Mouse (Mus musculus): ENCODE measurements around the gene Sdk1. TPM values are rescaled to one million over a fixed set of nuclear protein-coding genes. Genes with fewer than 3 reads are reported as not detected.

Gene Sdk1
- total and polyA plus RNA-seq, 2 experiments: 0.18 to 0.27 TPM

DNA sequence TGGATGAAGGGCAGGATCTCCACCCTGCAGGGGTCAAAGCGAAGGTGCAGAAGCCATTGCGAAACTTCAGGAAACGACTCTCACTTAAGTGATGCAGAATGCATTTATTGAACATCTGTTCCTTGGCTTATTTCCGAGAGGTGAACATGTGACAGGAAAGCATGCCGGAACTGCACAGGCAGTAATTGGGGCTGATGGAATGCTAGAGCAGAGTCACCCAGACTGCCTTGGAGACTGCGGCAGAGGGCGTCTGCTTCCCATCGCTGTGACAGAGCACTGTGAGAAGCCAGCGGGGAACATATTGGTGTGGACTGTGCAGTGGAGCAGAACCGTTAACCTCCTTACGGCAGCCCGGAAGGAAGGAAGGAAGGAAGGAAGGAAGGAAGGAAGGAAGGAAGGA lies 783.2 kb downstream of the Sdk1 start:
- Histone ChIP-seq H3K4me1 (ENCODE audit: control insufficient read depth, insufficient read depth, low read length) (no peaks in the 10 kb centered on the region), H3K79me2 (ENCODE audit: control insufficient read depth, insufficient read depth, low read length) (no peaks in the 10 kb centered on the region), H3K36me3 (ENCODE audit: control insufficient read depth, insufficient read depth, low read length) (no peaks in the 10 kb centered on the region), H3K27ac (replicated peaks; ENCODE audit: insufficient read depth, low read depth, low read length) (no peak overlapping the region), H3K27me3 (ENCODE audit: control insufficient read depth, insufficient read depth, low read length) (no peaks in the 10 kb centered on the region), H3K9ac (ENCODE audit: low read depth, low read length) (no peak overlapping the region), H3K4me3 (ENCODE audit: insufficient read depth, low read depth, low read length) (no peak overlapping the region)
- TF ChIP-seq CTCF (IDR thresholded peaks at IDR 0.05; ENCODE audit: low read depth, low read length): no peak
- no peak for TF ChIP-seq POLR2A (IDR thresholded peaks at IDR 0.05; ENCODE audit: extremely low read depth, insufficient read depth, low read length)
- 78% methylated on average over 12 of the region's 12 CpGs for WGBS
- no peak for DNase-seq (ENCODE audit: extremely low read depth, low read depth, low spot score)

DNA sequence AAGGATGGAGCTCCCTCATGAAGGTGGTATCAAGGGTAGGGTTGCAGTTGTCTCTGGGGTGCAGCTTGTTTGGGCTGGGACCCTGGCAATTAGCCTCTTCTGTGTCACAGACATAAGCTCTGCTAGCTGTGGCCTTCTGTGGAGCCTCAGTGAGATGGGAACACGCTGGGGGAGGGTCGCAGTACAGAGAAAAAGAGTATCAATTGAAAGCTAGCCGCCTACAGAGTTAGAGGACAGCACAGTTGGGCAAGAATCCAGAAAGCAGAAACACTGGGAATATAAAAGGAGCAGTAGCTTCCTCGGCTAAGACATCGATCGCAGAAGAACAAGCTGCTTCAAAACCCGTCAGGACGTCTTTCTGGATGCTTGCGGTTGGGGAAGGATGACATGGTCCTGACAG lies 795.2 kb downstream of the Sdk1 start:
- Histone ChIP-seq H3K27me3 (ENCODE audit: control insufficient read depth, insufficient read depth, low read length) (no peaks in the 10 kb centered on the region), H3K36me3 (ENCODE audit: control insufficient read depth, insufficient read depth, low read length) (no peaks in the 10 kb centered on the region), H3K27ac (replicated peaks; ENCODE audit: insufficient read depth, low read depth, low read length) (no peak overlapping the region), H3K9ac (ENCODE audit: low read depth, low read length) (no peak overlapping the region), H3K4me1 (ENCODE audit: control insufficient read depth, insufficient read depth, low read length) (no peaks in the 10 kb centered on the region), H3K4me3 (ENCODE audit: insufficient read depth, low read depth, low read length) (no peak overlapping the region), H3K79me2 (ENCODE audit: control insufficient read depth, insufficient read depth, low read length) (no peaks in the 10 kb centered on the region)
- no peak for TF ChIP-seq POLR2A (IDR thresholded peaks at IDR 0.05; ENCODE audit: extremely low read depth, insufficient read depth, low read length)
- no peak for TF ChIP-seq CTCF (IDR thresholded peaks at IDR 0.05; ENCODE audit: low read depth, low read length)
- 88% methylated on average over 9 of the region's 9 CpGs for WGBS
- DNase-seq (ENCODE audit: extremely low read depth, low read depth, low spot score): no peak

DNA sequence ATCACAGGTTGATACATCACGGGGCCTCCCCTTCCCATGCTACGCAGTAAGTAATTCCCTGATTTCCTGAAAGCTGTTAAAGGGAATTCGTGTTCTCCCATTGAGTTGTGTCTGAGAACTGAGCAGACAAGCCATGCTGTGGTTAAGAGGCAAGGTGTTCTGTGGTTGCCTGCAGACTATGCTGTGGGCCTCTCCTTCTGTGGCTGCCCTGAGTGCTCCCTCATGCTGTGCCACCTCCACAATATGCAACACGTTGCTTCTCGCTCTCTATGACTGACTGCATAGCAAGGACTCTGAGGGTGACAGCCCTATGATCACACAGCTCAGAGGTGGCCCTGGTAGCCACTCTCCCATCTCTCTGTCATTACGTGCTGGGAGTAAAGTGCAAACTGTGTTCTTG lies 797.9 kb downstream of the Sdk1 start:
- Histone ChIP-seq H3K4me1 (ENCODE audit: control insufficient read depth, insufficient read depth, low read length) (no peaks in the 10 kb centered on the region), H3K36me3 (ENCODE audit: control insufficient read depth, insufficient read depth, low read length) (no peaks in the 10 kb centered on the region), H3K9ac (ENCODE audit: low read depth, low read length) (no peak overlapping the region), H3K79me2 (ENCODE audit: control insufficient read depth, insufficient read depth, low read length) (no peaks in the 10 kb centered on the region), H3K4me3 (ENCODE audit: insufficient read depth, low read depth, low read length) (no peak overlapping the region), H3K27me3 (ENCODE audit: control insufficient read depth, insufficient read depth, low read length) (no peaks in the 10 kb centered on the region), H3K27ac (replicated peaks; ENCODE audit: insufficient read depth, low read depth, low read length) (no peak overlapping the region)
- WGBS: 93% methylated on average over 6 of the region's 6 CpGs
- no peak for TF ChIP-seq POLR2A (IDR thresholded peaks at IDR 0.05; ENCODE audit: extremely low read depth, insufficient read depth, low read length)
- TF ChIP-seq CTCF (IDR thresholded peaks at IDR 0.05; ENCODE audit: low read depth, low read length): no peak
- no peak for DNase-seq (ENCODE audit: extremely low read depth, low read depth, low spot score)

GRCm38 (mm10) chr5:142039891-142040530 lies 798.7 kb downstream of the Sdk1 start:
- DNase-seq (ENCODE audit: extremely low read depth, low read depth, low spot score): no peak
- no peak for TF ChIP-seq CTCF (IDR thresholded peaks at IDR 0.05; ENCODE audit: low read depth, low read length)
- TF ChIP-seq POLR2A (IDR thresholded peaks at IDR 0.05; ENCODE audit: extremely low read depth, insufficient read depth, low read length): no peak
- WGBS: 87% methylated on average over 4 of the region's 4 CpGs

GRCm38 (mm10) chr5:142041226-142041802 lies 800.0 kb downstream of the Sdk1 start:
- Histone ChIP-seq H3K79me2 (ENCODE audit: control insufficient read depth, insufficient read depth, low read length) (no peaks in the 10 kb centered on the region), H3K4me3 (ENCODE audit: insufficient read depth, low read depth, low read length) (no peak overlapping the region), H3K4me1 (ENCODE audit: control insufficient read depth, insufficient read depth, low read length) (no peaks in the 10 kb centered on the region), H3K36me3 (ENCODE audit: control insufficient read depth, insufficient read depth, low read length) (no peaks in the 10 kb centered on the region), H3K9ac (ENCODE audit: low read depth, low read length) (no peak overlapping the region), H3K27me3 (ENCODE audit: control insufficient read depth, insufficient read depth, low read length) (no peaks in the 10 kb centered on the region), H3K27ac (replicated peaks; ENCODE audit: insufficient read depth, low read depth, low read length) (no peak overlapping the region)
- no peak for DNase-seq (ENCODE audit: extremely low read depth, low read depth, low spot score)
- WGBS: 84% methylated on average over 8 of the region's 8 CpGs
- no peak for TF ChIP-seq CTCF (IDR thresholded peaks at IDR 0.05; ENCODE audit: low read depth, low read length)
- TF ChIP-seq POLR2A (IDR thresholded peaks at IDR 0.05; ENCODE audit: extremely low read depth, insufficient read depth, low read length): no peak

More at GRCm38 (mm10) chr5:142039891-142040530, 798.7 kb downstream of the Sdk1 start:
- Histone ChIP-seq H3K79me2 (ENCODE audit: control insufficient read depth, insufficient read depth, low read length) (no peaks in the 10 kb centered on the region), H3K4me3 (ENCODE audit: insufficient read depth, low read depth, low read length) (no peak overlapping the region), H3K9ac (ENCODE audit: low read depth, low read length) (no peak overlapping the region), H3K36me3 (ENCODE audit: control insufficient read depth, insufficient read depth, low read length) (no peaks in the 10 kb centered on the region), H3K27me3 (ENCODE audit: control insufficient read depth, insufficient read depth, low read length) (no peaks in the 10 kb centered on the region), H3K27ac (replicated peaks; ENCODE audit: insufficient read depth, low read depth, low read length) (no peak overlapping the region), H3K4me1 (ENCODE audit: control insufficient read depth, insufficient read depth, low read length) (no peaks in the 10 kb centered on the region)

DNA sequence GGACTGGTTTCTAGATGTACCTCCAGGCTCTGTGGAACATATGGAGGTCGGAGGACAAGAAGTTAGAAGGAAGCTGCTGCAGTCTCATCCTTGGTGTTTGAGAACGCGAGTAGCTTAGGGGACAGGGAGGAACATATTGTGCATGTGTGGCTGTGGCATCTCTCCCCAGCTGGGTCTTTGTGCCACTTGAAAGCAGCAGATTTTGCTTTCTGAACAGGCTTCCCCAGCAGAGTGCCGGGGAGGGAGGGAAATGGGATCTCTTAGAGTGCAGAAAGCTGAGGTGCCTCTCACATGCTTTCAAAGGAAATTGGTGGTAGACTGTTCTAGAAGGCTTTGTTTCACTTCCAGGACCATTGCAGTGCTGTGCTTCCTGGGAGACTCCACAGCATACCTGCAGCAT lies 820.5 kb downstream of the Sdk1 start:
- no peak for TF ChIP-seq CTCF (IDR thresholded peaks at IDR 0.05; ENCODE audit: low read depth, low read length)
- TF ChIP-seq POLR2A (IDR thresholded peaks at IDR 0.05; ENCODE audit: extremely low read depth, insufficient read depth, low read length): no peak
- Histone ChIP-seq H3K4me3 (ENCODE audit: insufficient read depth, low read depth, low read length) (no peak overlapping the region), H3K4me1 (ENCODE audit: control insufficient read depth, insufficient read depth, low read length) (no peaks in the 10 kb centered on the region), H3K27ac (replicated peaks; ENCODE audit: insufficient read depth, low read depth, low read length) (no peak overlapping the region), H3K79me2 (ENCODE audit: control insufficient read depth, insufficient read depth, low read length) (no peaks in the 10 kb centered on the region), H3K9ac (ENCODE audit: low read depth, low read length) (no peak overlapping the region), H3K27me3 (ENCODE audit: control insufficient read depth, insufficient read depth, low read length) (no peaks in the 10 kb centered on the region), H3K36me3 (ENCODE audit: control insufficient read depth, insufficient read depth, low read length) (no peaks in the 10 kb centered on the region)
- DNase-seq (ENCODE audit: extremely low read depth, low read depth, low spot score): no peak
- 91% methylated on average over 4 of the region's 4 CpGs for WGBS
